Mouse (Mus musculus) frontal cortex, postnatal 25 days (tissue): ENCODE measurements around the gene Ptprm.
A peak's percentile ranks its signal among the peaks of the same experiment; 100 is the strongest.

Experiments
- DNase-seq, 2 experiments: peaks; one replicate each; pipeline ENCODE4 v3.0.0; 2022; ENCODE audit warnings: low spot score in 2 of 2

Ptprm gene

GRCm38 (mm10) chr17:67136876-67137275 is 217.4 kb downstream of the Ptprm start:
- DNase-seq = no peak

- no peak for DNase-seq
Observed at GRCm38 (mm10) chr17:67136421-67136820, 217.8 kb downstream of the Ptprm start.

- no peak for DNase-seq
Observed at GRCm38 (mm10) chr17:67134235-67134634, 220.0 kb downstream of the Ptprm start.

GRCm38 (mm10) chr17:67133440-67134103 is 220.7 kb downstream of the Ptprm start:
- peak in 1 of 2 experiments; percentile 15 for DNase-seq

- no peak for DNase-seq
Observed at GRCm38 (mm10) chr17:67133026-67133425, 221.2 kb downstream of the Ptprm start.

DNA sequence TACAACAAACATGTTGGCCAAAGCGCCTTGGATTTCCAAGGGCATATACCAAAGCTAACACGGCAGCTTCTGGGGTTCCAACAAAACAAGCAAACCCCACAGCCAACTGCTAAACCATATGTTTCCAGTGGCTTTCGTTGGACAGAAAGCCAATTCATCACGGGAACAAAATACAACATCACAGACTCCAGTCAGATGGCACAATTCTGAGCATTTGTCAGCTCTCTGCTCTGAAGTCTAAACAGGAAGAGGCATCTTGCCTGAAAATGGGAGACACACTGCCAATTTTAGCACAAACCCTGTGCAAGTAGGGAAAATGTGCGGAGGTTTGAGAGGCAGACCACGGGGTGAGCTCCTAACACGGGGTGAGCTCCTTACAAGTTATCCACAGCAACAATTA is 226.7 kb downstream of the Ptprm start:
- no peak for DNase-seq

DNA sequence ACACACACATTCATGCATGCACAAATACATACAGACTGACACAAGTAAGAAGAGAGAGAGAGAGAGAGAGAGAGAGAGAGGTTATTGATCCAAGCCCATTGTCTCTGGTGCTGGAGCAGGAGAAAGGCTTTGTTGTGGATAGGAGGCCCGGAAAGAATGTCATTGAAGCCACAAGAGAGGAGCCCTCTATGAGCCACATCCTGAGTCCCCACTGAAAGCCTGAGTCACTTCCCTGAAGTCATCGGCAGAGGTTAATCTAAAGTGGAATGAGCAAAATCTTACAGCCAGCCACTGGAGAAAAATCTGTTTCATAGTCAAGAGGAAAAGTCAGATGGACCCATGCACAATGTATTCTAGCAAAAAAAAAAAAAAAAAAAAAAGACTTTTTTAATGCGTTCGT is 228.7 kb downstream of the Ptprm start:
- DNase-seq = no peak

- DNase-seq = no peak
Observed at GRCm38 (mm10) chr17:67124294-67124693, 230.0 kb downstream of the Ptprm start.

DNA sequence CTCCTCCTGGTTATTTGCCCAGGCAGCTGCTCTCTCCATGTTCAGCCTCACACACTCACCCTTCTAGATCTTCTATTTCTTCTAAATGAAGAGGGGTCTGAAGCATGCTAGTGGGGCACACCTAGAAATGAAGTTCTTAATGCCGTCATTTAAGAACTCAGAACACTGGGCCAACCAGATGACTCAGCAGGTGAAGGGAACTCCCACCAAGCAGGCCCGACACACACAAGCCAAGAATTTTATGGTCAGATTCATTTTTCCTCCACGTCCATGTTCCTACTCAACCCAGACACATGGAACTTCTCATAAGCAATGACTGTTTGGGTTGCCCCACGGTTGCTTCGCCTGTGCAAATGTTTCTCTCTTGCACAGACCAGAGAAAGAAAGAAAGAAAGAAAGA is 230.5 kb downstream of the Ptprm start:
- DNase-seq = no peak

GRCm38 (mm10) chr17:67120863-67121262 is 233.4 kb downstream of the Ptprm start:
- no peak for DNase-seq

GRCm38 (mm10) chr17:67118676-67119340 is 235.4 kb downstream of the Ptprm start:
- no peak for DNase-seq

- no peak for DNase-seq
Observed at GRCm38 (mm10) chr17:67114842-67115241, 239.4 kb downstream of the Ptprm start.

GRCm38 (mm10) chr17:67112679-67113078 is 241.6 kb downstream of the Ptprm start:
- no peak for DNase-seq

DNA sequence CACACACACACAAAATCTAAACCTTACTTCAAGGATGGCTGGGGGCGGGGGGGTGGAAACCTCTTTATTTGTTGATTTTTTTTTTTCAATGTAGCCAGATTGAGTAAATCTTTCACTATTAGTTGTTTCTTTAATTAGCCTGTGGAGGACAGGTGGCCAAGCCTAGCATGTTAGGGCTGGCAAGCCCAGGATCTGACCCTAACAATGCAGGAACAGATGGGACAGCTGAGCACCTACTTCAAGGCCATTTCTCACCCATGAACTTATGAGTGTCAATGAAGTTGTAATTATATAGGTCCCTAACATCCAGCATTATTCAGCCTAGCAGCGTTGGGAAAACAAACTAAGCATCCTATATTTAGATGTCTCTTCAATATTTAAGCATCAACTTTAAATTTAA is 248.1 kb downstream of the Ptprm start:
- no peak for DNase-seq

- DNase-seq = no peak
Observed at GRCm38 (mm10) chr17:67102051-67102450, 252.2 kb downstream of the Ptprm start.

DNA sequence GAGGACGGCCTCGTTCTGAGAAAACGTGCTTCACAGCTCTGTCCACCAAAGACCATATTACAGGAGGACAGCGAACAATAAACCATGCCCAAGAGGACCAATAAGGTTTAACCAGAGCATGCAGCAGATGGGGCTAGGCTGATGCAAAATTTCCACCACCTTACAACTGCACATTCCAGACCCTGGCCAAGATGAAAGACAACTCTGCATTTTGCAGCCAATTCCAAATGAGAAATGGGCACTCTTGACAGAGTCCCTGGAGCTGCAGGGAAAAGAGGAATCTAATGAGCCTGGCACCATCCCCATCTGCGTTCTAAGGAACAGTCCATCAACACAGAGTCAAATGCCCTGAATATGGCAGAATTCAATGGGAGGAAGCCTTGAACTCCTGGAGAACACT is 263.3 kb downstream of the Ptprm start:
- DNase-seq = no peak

- DNase-seq = no peak
Observed at GRCm38 (mm10) chr17:67090153-67090552, 264.1 kb downstream of the Ptprm start.

- DNase-seq = no peak
Observed at GRCm38 (mm10) chr17:67089611-67090010, 264.6 kb downstream of the Ptprm start.

DNA sequence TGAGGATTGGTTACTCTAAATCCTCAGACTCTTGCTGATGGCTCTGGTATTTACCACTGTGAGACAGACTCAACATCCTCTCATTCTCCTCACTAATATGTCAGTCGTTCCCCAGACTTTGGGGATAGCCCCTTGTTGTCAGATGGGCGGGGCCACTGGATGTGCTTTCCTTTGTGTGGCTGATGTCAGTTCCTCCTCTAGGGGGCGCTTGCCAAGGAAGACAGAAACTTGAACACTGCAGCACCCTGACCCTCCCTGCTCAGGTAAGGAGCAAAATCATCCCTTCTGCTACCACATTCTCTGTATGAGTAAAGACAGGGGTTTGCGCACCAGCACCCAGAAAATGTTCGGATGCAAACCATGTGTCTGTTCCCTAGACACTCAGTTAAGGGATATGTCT is 266.7 kb downstream of the Ptprm start:
- no peak for DNase-seq

DNA sequence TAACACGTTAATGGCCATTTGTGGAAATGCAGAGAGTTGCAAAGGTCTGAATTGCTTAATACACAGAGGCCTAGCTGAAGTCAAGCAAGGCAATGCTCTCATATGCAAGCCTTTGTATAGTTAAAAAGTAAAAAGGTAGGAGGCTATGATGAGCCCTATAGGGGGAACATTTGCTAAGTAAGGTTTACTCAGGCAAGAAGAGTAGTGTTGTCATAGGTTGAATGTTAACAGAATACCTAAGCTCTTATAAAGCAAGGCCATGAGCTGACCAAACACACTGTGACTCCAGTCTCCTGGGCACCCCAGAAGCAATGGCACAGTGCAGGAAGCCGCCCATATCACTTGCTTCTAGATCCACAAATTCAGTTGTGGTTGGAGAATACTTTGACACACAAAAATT is 267.4 kb downstream of the Ptprm start:
- DNase-seq = no peak

GRCm38 (mm10) chr17:67084501-67084900 is 269.8 kb downstream of the Ptprm start:
- no peak for DNase-seq

DNA sequence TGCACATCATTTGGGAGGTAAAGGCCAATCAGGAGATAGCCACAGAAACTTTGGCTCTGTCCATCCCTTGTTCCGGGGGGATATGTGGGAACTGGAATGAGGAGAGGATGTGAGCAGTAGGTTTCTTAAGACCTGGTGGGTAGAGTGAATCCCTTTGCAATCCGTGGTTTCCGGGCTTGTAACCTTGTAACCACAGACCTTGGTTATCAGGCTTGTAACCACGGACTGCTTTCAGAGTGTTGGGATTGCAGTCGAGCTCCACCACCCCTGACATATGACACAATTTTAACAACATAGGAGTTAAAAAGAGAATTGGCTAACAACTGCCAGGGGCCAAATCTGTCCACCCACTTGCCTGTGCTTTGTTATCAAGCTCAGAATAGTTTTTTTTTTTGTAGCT is 270.2 kb downstream of the Ptprm start:
- no peak for DNase-seq

GRCm38 (mm10) chr17:67079570-67079969 is 274.7 kb downstream of the Ptprm start:
- DNase-seq = no peak

GRCm38 (mm10) chr17:67073580-67073979 is 280.7 kb downstream of the Ptprm start:
- DNase-seq = no peak
